Mouse (Mus musculus) midbrain, embryonic 15.5 days (tissue): ENCODE measurements around the gene Jag1. TPM values are rescaled to one million over a fixed set of nuclear protein-coding genes. Genes with fewer than 3 reads are reported as not detected.

Experiments used
- polyA plus RNA-seq: library from polyadenylated mRNA; unstranded; fragments of >200 nt; fragmentation: Nextera tagmentation; extraction: Ambion mirVana; gene quantifications from 2 replicates; pipeline ENCODE4 v1.2.1, GENCODE M21; 2015

The Jag1 gene
- polyA plus RNA-seq, 1 experiment from 2014 or later: 11.7 TPM

Other genes starting within 250 kb of the Jag1 start
- 22.8 and 26.9 TPM in 2 replicates for gene AL731706.2, start 231.0 kb downstream of the Jag1 start, polyA plus RNA-seq
- 15.0 and 16.2 TPM in 2 replicates for gene Slx4ip, start 225.4 kb downstream of the Jag1 start, polyA plus RNA-seq
- 12.3 and 14.0 TPM in 2 replicates for gene AL731706.1, start 225.3 kb downstream of the Jag1 start, polyA plus RNA-seq
- 12.4 and 13.8 TPM in 2 replicates for gene Mkks, start 225.3 kb downstream of the Jag1 start, polyA plus RNA-seq